Mouse (Mus musculus) right cerebral cortex, postnatal 36 days (tissue): Measurements from ENCODE around the gene Pemt.
"Not testable (repeated sequence)": the region's sequence is repeated elsewhere in the genome, so short reads cannot be mapped to it uniquely, and the experiment has no call there.

Source experiments
- DNase-seq, 2 experiments: peaks; one replicate each; pipeline ENCODE4 v3.0.0; 2022; ENCODE audit warnings: low spot score in 2 of 2, mixed read lengths in 1 of 2

Gene Pemt

DNA sequence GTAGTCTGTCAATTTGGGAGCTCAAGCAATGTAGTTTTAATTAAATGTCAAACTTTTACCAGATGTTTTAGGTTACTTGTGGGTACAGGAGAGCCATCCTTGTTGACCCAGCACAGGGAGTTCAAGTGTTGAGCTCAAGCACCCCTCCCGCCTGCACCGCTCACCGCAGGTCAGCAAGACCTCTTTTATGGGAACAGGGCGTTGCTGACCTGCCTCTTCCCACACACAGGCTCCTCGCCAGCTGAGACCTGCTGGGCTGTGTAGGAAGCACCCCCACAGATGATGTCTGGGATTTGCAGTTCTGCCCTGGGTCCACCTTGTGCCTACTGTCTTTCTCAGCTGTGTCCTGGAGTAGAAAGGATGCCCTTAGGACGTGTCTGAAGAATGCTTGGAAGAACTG is 89.5 kb downstream of the Pemt start:
- DNase-seq = no peak

DNA sequence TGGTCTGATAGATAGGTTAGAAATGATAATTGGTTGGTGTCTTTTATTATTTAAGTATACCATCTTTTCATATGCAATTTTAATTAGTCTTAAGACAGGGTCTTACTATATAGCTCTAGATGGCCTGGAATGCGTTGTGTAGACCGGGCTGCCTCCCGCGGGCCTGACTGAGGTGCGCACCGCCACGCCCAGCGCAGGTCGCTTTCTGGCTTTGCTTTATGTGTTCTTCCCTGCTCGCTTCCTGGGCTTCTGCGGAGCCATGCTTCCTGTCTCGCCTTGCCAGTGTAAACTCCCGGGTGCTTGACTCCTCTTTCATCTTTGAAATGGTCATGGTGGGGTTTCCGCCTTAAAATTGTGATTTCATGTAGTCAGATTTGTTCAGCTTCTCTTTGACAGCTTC is 93.4 kb downstream of the Pemt start:
- DNase-seq = no peak

GRCm38 (mm10) chr11:59948401-59948767 is 97.9 kb downstream of the Pemt start:
- no peak for DNase-seq

DNA sequence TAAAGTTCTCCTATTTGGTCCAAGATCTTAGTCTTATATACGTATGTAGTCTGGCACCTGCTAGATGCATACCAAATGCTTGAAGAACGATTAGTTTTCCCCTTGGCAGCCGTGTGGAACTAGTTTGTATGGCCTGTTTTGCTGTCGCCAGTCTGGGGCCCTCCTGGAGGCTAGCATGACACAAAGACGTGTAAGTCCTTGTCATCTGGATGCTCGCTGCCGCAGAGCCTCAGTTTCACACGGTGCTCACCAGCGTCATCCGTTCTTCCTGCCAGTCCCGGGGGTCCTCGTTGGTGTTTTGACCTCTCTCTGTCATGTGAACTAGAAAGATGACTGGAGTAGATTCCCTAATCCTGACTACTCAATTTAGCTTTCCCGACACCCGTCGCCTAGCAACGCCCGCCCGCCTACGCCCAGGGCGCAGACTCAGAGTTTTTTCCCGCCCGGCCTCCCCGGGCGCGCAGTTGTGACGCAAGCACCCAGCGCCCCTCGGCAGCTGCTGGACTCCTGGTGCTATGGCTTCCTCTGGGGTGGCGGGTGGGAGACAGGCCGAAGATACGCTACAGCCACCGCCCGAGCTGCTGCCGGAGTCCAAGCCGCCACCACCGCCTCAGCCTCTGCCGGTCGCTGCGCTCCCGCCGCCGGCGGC is 98.4 kb downstream of the Pemt start, which contains the start of gene Med9:
Gene Med9 (plus strand): TSS at position 455 of the 649 bp plus-strand sequence.
- peak; percentile 94 to 95 for DNase-seq

GRCm38 (mm10) chr11:59944855-59945254 is 101.4 kb downstream of the Pemt start:
- not testable (repeated sequence) for DNase-seq

DNA sequence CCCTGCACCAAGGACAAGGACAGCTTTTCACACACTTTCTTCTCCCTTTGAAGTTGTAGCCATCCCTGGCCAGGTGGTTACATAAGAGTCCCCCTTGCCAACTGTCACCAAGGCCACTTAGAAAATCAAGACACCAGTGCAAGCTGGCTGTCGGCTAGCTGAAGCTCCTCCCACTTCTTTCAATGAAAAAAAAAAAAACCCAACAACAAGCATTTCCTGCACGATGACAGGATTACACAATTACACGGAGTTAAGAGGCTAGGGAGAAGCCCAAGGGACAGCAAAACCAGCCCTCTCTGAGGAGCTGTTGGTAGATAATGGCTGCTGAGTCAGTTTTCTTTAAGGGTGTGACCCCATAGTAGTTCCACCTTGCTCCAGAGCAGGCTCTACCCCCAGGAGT is 104.9 kb downstream of the Pemt start:
- no peak for DNase-seq

DNA sequence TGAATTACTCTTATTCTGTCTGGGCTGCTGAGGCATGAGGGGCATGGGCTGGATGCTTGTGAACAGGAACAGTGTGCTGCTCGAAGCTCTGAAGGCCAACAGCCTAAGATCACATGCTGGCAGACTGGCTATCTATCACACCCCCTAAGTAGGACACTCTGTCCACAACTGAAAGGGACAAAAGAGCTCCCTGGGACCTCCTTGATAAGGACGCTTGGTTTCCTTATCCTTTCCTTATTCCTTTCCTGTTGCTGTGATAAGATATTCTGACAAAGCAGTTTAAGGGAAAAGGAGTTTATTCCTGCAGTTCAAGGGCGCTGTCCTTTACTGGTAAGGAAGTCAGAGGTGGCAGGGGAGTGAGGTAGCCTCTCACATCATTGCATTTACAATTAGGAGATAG is 105.6 kb downstream of the Pemt start:
- no peak for DNase-seq

DNA sequence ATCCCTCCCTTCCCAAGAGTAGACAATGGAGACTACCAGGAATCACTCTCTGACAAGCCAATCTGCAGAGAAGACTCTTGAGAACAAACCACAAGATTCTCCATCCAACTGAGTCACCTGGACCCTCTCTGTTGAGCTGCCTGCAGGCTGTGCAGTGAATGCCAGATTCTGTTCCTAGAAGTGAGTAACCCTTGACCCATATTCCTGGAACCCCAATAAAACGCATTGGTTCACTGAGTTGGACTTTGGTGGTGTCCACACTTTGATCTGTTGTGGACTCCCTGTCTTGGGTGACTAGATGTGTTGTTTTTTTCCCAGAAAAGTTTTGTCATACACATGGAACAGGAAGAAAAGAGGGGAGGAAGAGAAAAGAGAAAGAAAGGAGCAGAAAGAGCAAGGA is 106.5 kb downstream of the Pemt start:
- DNase-seq = no peak

- no peak for DNase-seq
These were observed 108.7 kb downstream of the Pemt start for GRCm38 (mm10) chr11:59937615-59938014.

- no peak for DNase-seq
These were observed 109.3 kb downstream of the Pemt start for GRCm38 (mm10) chr11:59937023-59937422.

DNA sequence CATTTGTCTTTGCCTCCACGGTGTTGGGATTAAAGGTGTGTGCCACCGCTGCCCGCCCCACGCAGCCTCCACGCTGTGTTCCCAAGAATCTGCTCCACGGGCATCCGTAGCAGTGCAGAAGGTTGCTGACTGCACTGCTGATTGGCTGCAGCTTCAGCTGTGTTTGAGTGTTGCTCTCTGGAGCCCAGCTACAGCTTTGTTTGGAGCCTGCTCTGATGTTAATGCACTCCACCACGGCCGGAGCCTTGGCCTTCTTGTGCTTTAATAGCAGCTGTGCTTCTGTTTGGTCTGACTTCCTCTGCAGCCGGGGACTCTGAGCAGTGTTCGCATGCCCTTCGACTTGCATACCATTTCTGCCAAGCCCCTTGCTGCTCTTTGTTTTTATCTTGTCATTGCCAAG is 112.3 kb downstream of the Pemt start:
- no peak for DNase-seq

DNA sequence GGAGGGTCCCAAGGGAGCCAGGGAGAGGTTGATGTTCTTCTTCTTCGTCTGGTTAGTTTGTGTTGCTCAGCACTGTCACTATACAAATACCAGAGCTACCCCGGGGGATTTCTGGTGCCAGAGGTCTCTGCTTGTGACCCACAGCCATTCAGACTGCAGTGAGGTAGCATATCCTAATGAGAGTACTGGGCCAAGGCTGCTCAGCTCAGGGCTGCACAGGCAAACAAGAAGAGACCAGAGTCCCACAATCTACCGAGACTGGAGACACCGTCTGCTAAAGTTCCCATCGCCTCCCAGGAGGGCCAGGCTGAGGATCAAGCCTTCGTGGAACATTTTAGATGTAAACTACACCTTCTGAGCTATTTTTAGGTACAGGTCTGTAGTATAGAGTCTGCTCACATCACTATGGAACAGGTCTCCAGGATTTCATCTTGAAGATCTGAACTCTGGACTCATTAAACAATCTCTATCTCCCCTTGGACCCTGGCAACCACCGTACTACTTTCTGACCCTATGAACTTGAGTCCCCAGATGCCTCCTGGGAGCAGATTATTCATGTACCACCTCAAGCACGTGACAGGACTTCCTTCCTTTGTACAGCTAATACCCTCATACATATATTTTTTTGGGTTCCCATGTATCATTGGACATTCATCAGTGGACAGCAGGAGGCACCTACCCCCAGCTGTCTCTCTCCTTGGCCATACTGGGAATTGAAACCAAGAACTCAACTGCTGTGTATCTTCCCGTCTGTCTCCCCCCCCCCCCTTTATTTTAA is 113.5 kb downstream of the Pemt start:
- DNase-seq = no peak

DNA sequence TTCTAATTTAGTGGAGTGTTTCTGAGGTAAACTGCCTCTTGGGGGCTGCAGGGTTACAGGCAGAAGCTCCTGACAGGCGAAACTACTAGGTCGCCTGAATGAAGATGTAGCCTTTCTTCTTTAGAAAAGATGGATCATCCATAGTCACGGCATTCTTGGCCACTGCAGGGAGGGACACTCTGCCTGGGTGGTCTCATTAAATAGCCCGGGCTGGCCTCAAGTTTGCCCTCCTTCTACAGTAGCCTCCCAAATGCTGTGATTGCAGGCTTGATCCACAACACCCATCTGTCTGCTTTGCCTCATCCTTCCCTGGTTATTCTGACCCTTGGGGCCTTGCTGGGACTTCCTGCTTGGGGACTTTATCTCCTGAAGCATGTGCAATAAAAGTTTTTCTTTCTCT is 116.3 kb downstream of the Pemt start:
- DNase-seq = no peak

GRCm38 (mm10) chr11:59921265-59921664 is 125.0 kb downstream of the Pemt start:
- DNase-seq = no peak
